Mouse (Mus musculus) left cerebral cortex, postnatal 4 days (tissue): ENCODE measurements around the gene Tacc2. TPM values are rescaled to one million over a fixed set of nuclear protein-coding genes. Genes with fewer than 3 reads are reported as not detected.

Experiments
- DNase-seq: peaks from one replicate; pipeline ENCODE4 v3.0.0-alpha.2; 2022
- intact Hi-C: fragments of 180-260 bp; cut with DNase I; formaldehyde crosslinking; loops from one replicate; pipeline ENCODE4 v1.15.1; 2025
- total RNA-seq, 2 experiments: library from RNA; stranded (reverse); gene quantifications; 2 replicates each; pipeline ENCODE4 v1.2.3; 2021

Gene Tacc2
- total RNA-seq, 2 experiments from 2014 or later = 101 to 102 TPM

- DNase-seq = no peak
- intact Hi-C loops = no loop called here
Observed at GRCm38 (mm10) chr7:130789456-130789855, 212.2 kb downstream of the Tacc2 start.

GRCm38 (mm10) chr7:130793671-130794070 is 216.4 kb downstream of the Tacc2 start:
- intact Hi-C loops = no loop called here
- DNase-seq = no peak

- intact Hi-C loops = no loop called here
- no peak for DNase-seq
Observed at GRCm38 (mm10) chr7:130796786-130797185, 219.5 kb downstream of the Tacc2 start.

- intact Hi-C loops = no loop called here
- no peak for DNase-seq
Observed at GRCm38 (mm10) chr7:130797524-130797923, 220.3 kb downstream of the Tacc2 start.

- no peak for DNase-seq
Observed at GRCm38 (mm10) chr7:130799418-130799817, 222.2 kb downstream of the Tacc2 start.

GRCm38 (mm10) chr7:130800681-130801080 is 223.4 kb downstream of the Tacc2 start:
- intact Hi-C loops = no loop called here
- DNase-seq = no peak

More at GRCm38 (mm10) chr7:130799418-130799817, 222.2 kb downstream of the Tacc2 start:
- intact Hi-C loops = no loop called here

GRCm38 (mm10) chr7:130801811-130802210 is 224.6 kb downstream of the Tacc2 start:
- no peak for DNase-seq
- intact Hi-C loops = no loop called here

GRCm38 (mm10) chr7:130803251-130803825 is 226.1 kb downstream of the Tacc2 start:
- intact Hi-C loops = no loop called here
- no peak for DNase-seq

GRCm38 (mm10) chr7:130804991-130805390 is 227.8 kb downstream of the Tacc2 start:
- intact Hi-C loops = no loop called here
- DNase-seq = no peak

GRCm38 (mm10) chr7:130807749-130808148 is 230.5 kb downstream of the Tacc2 start:
- intact Hi-C loops = no loop called here
- no peak for DNase-seq

GRCm38 (mm10) chr7:130808694-130809093 is 231.5 kb downstream of the Tacc2 start:
- intact Hi-C loops = no loop called here
- DNase-seq = no peak

- DNase-seq = no peak
- intact Hi-C loops = no loop called here
Observed at GRCm38 (mm10) chr7:130810238-130810637, 233.0 kb downstream of the Tacc2 start.

- intact Hi-C loops = no loop called here
- DNase-seq = no peak
Observed at GRCm38 (mm10) chr7:130812407-130812806, 235.2 kb downstream of the Tacc2 start.

Other genes with a start within 250 kb of the Tacc2 start
- 10 to 100 TPM; 57.1 to 61.9 TPM for gene Ate1, start 57.1 kb upstream of the Tacc2 start, total RNA-seq
- 10 to 100 TPM; 36.1 to 38.3 TPM for gene Nsmce4a, start 4.3 kb upstream of the Tacc2 start, total RNA-seq
- under 1 TPM in 1 of 2 experiments, not detected in 1; 0.34 TPM for gene Btbd16, start 196.6 kb downstream of the Tacc2 start, total RNA-seq